Mouse (Mus musculus) lung, embryonic 15.5 days (tissue): ENCODE data around the gene Tmem171. TPM values are rescaled to one million over a fixed set of nuclear protein-coding genes. Genes with fewer than 3 reads are reported as not detected.

ENCODE experiments used
- ATAC-seq: fragments of 200-750 bp; cut with Nextera tagmentation; 2 replicates; pipeline ENCODE4 v1.8.0; 2017; ENCODE audit warnings: moderate number of reproducible peaks, borderline replicate concordance; ENCODE audit not compliant: low FRiP score, low TSS enrichment; ENCODE audit errors: extremely low read depth
- H3K27ac ChIP-seq: fragments of 300-500 bp; sonication (generic); 2 replicates; pipeline ENCODE4 v1.5.1; 2015; ENCODE audit warnings: moderate library complexity, mild to moderate bottlenecking, inconsistent platforms
- H3K27me3 ChIP-seq: fragments of 300-500 bp; sonication (generic); 2 replicates; pipeline ENCODE4 v1.6.1; 2015; ENCODE audit warnings: inconsistent platforms
- H3K36me3 ChIP-seq: fragments of 300-500 bp; sonication (generic); 2 replicates; pipeline ENCODE4 v1.6.1; 2015; ENCODE audit warnings: inconsistent platforms
- H3K4me1 ChIP-seq: fragments of 300-500 bp; sonication (generic); 2 replicates; pipeline ENCODE4 v1.6.1; 2015; ENCODE audit warnings: inconsistent platforms
- H3K4me2 ChIP-seq: fragments of 300-500 bp; sonication (generic); 2 replicates; pipeline ENCODE4 v1.6.1; 2015; ENCODE audit warnings: inconsistent platforms, mild to moderate bottlenecking, moderate library complexity
- H3K4me3 ChIP-seq: fragments of 300-500 bp; sonication (generic); 2 replicates; pipeline ENCODE4 v1.5.1; 2015; ENCODE audit warnings: mild to moderate bottlenecking, inconsistent platforms
- H3K9ac ChIP-seq: fragments of 300-500 bp; sonication (generic); 2 replicates; pipeline ENCODE4 v1.6.1; 2015; ENCODE audit warnings: inconsistent platforms
- H3K9me3 ChIP-seq: fragments of 300-500 bp; sonication (generic); 2 replicates; pipeline ENCODE4 v1.6.1; 2016; ENCODE audit warnings: inconsistent platforms
- WGBS: fragments of 180-500 bp; shearing (Covaris S2); methylation state at CpG from one replicate; pipeline ENCODE4 v1.1.7; 2015; 5-methylcytosine and 5-hydroxymethylcytosine counted together
- polyA plus RNA-seq: library from polyadenylated mRNA; unstranded; fragments of >200 nt; fragmentation: Nextera tagmentation; extraction: Ambion mirVana; gene quantifications from 2 replicates; pipeline ENCODE4 v1.2.1, GENCODE M21; 2015

Tmem171 gene
- polyA plus RNA-seq, 1 experiment from 2014 or later = 19.5 TPM

GRCm38 (mm10) chr13:98636571-98636970 lies 58.1 kb downstream of the Tmem171 start:
- 59% methylated on average over 18 of the region's 18 CpGs for WGBS

More at GRCm38 (mm10) chr13:98636571-98636970, 58.1 kb downstream of the Tmem171 start:
- H3K9me3 ChIP-seq = no peaks in the 10 kb centered on the region
- H3K36me3 ChIP-seq = no peaks in the 10 kb centered on the region
- peaks cover 10% of the 10 kb centered on the region; the same call in 1 of the 2 replicates for H3K27me3 ChIP-seq
- no peak overlapping the region for H3K4me3 ChIP-seq
- no peak overlapping the region for H3K9ac ChIP-seq
- no peak overlapping the region for H3K4me2 ChIP-seq
- no peaks in the 10 kb centered on the region for H3K4me1 ChIP-seq
- ATAC-seq = no peak
- H3K27ac ChIP-seq = no peak overlapping the region

Other genes starting within 250 kb of the Tmem171 start
- 1.3 and 1.6 TPM in 2 replicates for gene Gm10320, start 202.8 kb downstream of the Tmem171 start, polyA plus RNA-seq
- gene Tmem174, start 57.4 kb downstream of the Tmem171 start, polyA plus RNA-seq = 0.09 TPM in 1 of 2 replicates, not detected in the other
- 40.5 and 43.1 TPM in 2 replicates for gene Fcho2, start 120.6 kb upstream of the Tmem171 start, polyA plus RNA-seq
- gene Tnpo1, start 231.6 kb upstream of the Tmem171 start, polyA plus RNA-seq = 61.9 and 62.1 TPM in 2 replicates